Mouse (Mus musculus): Measurements from ENCODE around the gene Tmed4.

DNA sequence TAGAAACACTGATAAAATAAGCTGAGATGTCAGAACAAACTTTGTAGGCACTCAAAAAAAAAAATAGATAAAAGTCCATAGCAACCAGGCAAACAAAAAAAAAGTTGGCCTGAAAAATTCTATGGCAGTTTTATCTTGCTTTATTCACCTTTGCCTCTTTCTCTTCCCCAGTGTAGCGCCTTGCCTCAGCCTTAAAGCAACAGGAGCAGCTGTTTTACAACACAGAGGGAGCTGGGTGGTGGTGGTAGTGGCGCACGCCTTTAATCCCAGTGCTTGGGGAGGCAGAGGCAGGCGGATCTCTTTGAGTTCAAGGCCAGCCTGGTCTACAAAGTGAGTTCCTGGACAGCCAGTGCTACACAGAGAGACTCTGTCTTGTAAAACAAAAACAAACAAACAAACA, 41.6 kb downstream of the Tmed4 start:
- TF ChIP-seq CTCF (IDR thresholded peaks at IDR 0.05; ENCODE audit: low read depth, low read length) = no peak
- TF ChIP-seq POLR2A (IDR thresholded peaks at IDR 0.05; ENCODE audit: borderline replicate concordance, low read depth, low read length) = no peak

All from bone marrow macrophage, adult 2 months (primary cell).